Mouse (Mus musculus): ENCODE measurements around the gene Adgb.

Adgb gene

GRCm38 (mm10) chr10:10343930-10344329 lies 128.2 kb downstream of the Adgb start:
- DNase-seq, result no peak

GRCm38 (mm10) chr10:10325560-10325959 lies 146.6 kb downstream of the Adgb start:
- DNase-seq, result no peak

- no peak for DNase-seq
Observed at GRCm38 (mm10) chr10:10322961-10323360, 149.2 kb downstream of the Adgb start.

GRCm38 (mm10) chr10:10321119-10321781 lies 150.9 kb downstream of the Adgb start:
- peak; percentile 68 for DNase-seq

- DNase-seq, result peak; percentile 8
Observed at GRCm38 (mm10) chr10:10320364-10321083, 151.6 kb downstream of the Adgb start.

GRCm38 (mm10) chr10:10318086-10318485 lies 154.0 kb downstream of the Adgb start:
- no peak for DNase-seq

GRCm38 (mm10) chr10:10315631-10316030 lies 156.5 kb downstream of the Adgb start:
- no peak for DNase-seq

- DNase-seq, result no peak
Observed at GRCm38 (mm10) chr10:10314521-10314920, 157.6 kb downstream of the Adgb start.

GRCm38 (mm10) chr10:10309877-10310426 lies 162.2 kb downstream of the Adgb start:
- DNase-seq, result no peak

- no peak for DNase-seq
Observed at GRCm38 (mm10) chr10:10309056-10309455, 163.1 kb downstream of the Adgb start.

GRCm38 (mm10) chr10:10307384-10307783 lies 164.7 kb downstream of the Adgb start:
- no peak for DNase-seq

- no peak for DNase-seq
Observed at GRCm38 (mm10) chr10:10304370-10304769, 167.8 kb downstream of the Adgb start.

GRCm38 (mm10) chr10:10301692-10302091 lies 170.4 kb downstream of the Adgb start:
- DNase-seq, result no peak

GRCm38 (mm10) chr10:10300915-10301439 lies 171.1 kb downstream of the Adgb start:
- no peak for DNase-seq

GRCm38 (mm10) chr10:10299987-10300386 lies 172.1 kb downstream of the Adgb start:
- DNase-seq, result no peak

GRCm38 (mm10) chr10:10287221-10287867 lies 184.8 kb downstream of the Adgb start:
- DNase-seq, result no peak

Measured in cerebellum, adult 11 months (tissue).